Mouse (Mus musculus) adrenal gland, postnatal 36 days (tissue): ENCODE data around the gene Ccnb1. TPM values are rescaled to one million over a fixed set of nuclear protein-coding genes. Genes with fewer than 3 reads are reported as not detected.
"Not testable (repeated sequence)": the region's sequence is repeated elsewhere in the genome, so short reads cannot be mapped to it uniquely, and the experiment has no call there.

Source experiments
- DNase-seq, 2 experiments: peaks; one replicate each; pipeline ENCODE4 v3.0.0; 2021; ENCODE audit warnings: mixed read lengths in 1 of 2
- total RNA-seq, 2 experiments: library from RNA; stranded (reverse); gene quantifications; 2 replicates each; pipeline ENCODE4 v1.2.3; 2021

Ccnb1 gene
- total RNA-seq, 2 experiments from 2014 or later, result 5.5 to 6.5 TPM

GRCm38 (mm10) chr13:100775252-100776055 is 10.9 kb downstream of the Ccnb1 start, which contains the start of gene Cenph:
Gene Cenph (minus strand): TSS chr13:100775899.
- peak; percentile 91 to 94 for DNase-seq

GRCm38 (mm10) chr13:100774704-100775103 is 11.7 kb downstream of the Ccnb1 start:
- no peak for DNase-seq

- DNase-seq, result no peak
These were observed 31.0 kb downstream of the Ccnb1 start for GRCm38 (mm10) chr13:100755329-100755728.

GRCm38 (mm10) chr13:100754186-100754585 is 32.2 kb downstream of the Ccnb1 start:
- no peak for DNase-seq

DNA sequence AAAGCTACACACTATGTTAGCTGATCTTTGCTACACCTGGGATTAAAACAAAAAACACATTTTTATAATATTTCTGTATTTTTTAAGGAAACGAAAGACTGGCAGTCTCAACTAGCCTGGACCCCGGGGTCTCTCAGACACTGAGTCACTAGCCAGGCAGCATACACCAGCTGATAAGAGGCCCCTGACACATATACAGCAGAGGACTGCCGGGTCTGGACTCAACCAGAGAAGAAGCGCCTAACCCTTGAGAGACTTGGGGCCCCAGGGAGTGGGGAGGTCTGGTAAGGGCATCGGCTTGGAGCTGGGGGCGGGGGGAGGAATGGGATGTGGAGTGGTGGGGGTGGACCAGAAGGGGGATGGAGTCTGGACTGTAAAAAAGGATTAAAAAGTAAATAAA is 33.4 kb downstream of the Ccnb1 start:
- DNase-seq, result no peak

GRCm38 (mm10) chr13:100752529-100752928 is 33.8 kb downstream of the Ccnb1 start:
- DNase-seq, result no peak

DNA sequence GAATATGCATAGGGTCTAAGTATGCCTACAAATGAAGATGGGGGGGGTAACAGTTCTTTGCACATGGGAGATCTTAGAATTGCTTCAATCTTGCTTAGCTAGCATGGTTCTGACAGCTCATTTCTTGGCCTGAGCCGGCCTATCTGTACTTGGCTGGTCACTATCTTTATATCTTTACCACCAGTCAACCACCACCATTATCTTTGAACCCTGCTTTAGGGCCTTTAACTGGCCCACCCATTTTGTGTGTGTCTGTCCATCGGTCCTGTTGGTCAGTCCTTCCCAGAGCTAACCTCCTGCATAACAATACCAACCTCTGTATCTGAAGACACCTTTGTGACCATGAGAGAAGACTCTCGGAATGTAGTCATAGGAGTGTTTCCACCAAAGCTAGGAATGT is 35.0 kb downstream of the Ccnb1 start:
- no peak for DNase-seq

DNA sequence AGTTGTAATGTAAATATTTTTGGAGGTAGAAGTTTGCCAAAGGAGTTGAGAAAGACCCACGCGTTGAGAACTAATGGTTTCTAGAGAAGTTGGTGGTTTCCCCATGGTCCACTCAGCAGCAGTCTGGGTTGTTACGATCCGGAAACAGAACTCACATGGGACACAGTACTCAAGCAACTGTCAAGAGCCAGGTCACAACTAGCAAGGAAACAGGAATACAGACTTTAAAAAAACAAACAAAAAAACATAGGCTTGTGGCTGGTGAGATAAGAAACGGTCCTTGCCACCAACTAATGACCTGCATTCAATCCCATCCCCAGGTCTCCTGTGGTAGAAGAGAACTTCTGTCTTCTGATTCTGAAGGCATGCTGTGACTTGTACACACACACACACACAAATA is 35.6 kb downstream of the Ccnb1 start:
- no peak for DNase-seq

- DNase-seq, result peak in 1 of 2 experiments; percentile 20
These were observed 37.7 kb downstream of the Ccnb1 start for GRCm38 (mm10) chr13:100748638-100749037.

- no peak for DNase-seq
These were observed 40.3 kb downstream of the Ccnb1 start for GRCm38 (mm10) chr13:100746090-100746489.

- DNase-seq, result peak; percentile 96 to 98
These were observed 42.2 kb downstream of the Ccnb1 start, which contains the start of gene Mrps36 for GRCm38 (mm10) chr13:100744036-100744744. Gene Mrps36 (minus strand): TSS chr13:100744659.

- no peak for DNase-seq
These were observed 42.9 kb downstream of the Ccnb1 start for GRCm38 (mm10) chr13:100743346-100744035.

DNA sequence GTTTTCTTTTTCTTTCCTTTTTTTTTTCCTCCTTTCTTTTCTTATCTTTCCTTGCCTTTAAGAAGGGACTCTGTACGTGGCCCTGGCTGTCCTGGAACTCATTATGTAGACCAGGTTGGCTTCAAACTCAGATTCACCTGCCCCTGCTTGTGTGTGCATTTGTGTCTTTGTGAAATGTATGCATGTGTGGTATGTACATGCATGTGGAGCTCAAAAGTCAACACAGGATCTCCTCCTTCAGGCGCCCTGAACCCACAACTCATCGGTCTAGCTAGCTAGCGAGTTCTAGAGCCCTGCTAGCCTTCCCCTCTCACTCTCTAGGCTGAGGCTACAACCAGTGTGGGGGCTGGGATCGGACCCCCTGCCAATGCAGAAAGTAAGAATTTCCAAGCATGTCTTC is 43.5 kb downstream of the Ccnb1 start:
- DNase-seq, result no peak

- DNase-seq, result no peak
These were observed 53.6 kb downstream of the Ccnb1 start for GRCm38 (mm10) chr13:100732756-100733155.

DNA sequence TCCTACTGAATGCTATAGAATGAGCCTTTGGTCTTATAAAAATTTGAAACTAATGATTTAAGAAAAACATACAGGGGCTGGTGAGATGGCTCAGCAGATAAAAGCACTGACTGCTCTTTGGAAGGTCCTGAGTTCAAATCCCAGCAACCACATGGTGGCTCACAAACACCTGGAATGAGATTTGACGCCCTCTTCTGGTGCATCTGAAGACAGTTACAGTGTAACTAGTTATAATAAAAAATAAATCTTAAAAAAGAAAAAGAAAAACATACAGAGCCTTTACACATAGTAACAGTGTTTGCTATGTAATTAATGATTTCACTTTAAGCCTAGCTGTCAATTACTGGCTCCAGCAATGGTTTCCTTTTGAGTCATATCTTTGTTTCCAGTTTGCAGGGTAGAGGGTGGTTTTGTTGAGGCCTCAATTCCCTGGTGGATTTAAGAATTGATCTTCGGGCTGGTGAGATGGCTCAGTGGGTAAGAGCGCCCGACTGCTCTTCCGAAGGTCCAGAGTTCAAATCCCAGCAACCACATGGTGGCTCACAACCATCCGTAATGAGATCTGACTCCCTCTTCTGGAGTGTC is 54.8 kb downstream of the Ccnb1 start:
- DNase-seq, result not testable (repeated sequence)

DNA sequence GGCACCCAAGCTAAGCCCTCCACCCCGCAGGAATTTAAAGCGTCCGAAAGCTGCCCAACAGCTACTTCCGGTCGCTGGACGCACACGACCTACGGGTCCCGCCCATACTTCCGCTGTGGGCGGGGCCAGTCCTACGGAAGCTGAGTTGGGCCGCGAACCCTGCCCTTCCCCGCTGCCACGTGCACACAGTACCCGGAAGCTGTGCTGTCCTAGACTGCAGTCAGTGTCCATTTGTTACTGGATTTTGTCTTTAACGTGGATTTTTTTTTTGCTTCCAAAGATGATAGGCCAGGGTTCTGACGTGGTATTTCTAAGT is 55.6 kb downstream of the Ccnb1 start, which contains the start of gene Cdk7:
Cdk7 (minus strand) TSS at position 79 of the 316 bp plus-strand sequence.
- peak; percentile 95 for DNase-seq

DNA sequence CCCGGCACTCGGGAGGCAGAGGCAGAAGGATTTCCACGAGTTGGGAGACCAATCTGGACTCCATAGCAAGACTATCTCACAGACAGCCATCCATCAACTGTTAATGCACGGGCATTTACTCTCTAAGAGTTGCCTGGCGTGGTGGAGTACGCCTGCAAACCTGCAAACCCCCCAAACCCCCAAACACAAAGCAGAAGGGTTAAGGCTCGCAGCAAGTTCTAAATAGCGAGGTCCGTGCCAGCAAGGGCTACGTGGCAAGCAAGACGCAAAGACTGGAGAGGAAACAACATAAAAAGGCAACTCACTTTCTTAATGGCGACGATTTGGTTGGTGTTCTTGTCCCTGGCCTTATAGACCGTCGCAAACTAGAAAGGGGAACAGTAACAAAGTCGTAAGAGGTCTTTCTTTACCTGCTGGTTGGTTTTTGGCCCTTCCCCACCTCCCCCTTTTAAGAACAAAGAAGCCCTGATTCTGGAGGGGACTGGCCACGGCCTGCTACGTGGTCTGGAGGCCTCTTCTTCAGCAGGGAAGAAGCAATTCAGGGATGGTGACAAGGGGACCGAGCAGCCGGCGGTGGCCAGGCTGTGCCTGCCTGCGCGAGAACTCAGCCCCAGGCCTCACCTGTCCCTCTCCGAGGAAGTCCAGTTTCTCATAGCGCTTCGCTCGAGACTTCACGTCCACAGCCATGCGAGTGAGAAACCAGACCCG is 56.1 kb downstream of the Ccnb1 start:
- DNase-seq, result no peak
